Mouse (Mus musculus) spleen, adult 2 months (tissue): ENCODE data around the gene Cldn3.

ENCODE experiments used
- CTCF ChIP-seq: fragments of 200-500 bp; IDR thresholded peaks from 2 replicates; pipeline ENCODE4 v1.5.1; 2011; ENCODE audit warnings: mild to moderate bottlenecking, inconsistent platforms; ENCODE audit not compliant: insufficient read depth, insufficient read length, insufficient replicate concordance; ENCODE audit errors: extremely low read depth
- POLR2A ChIP-seq: fragments of 200-500 bp; IDR thresholded peaks from 2 replicates; pipeline ENCODE4 v1.6.1; 2011; ENCODE audit warnings: low read depth, low read length, inconsistent platforms

DNA sequence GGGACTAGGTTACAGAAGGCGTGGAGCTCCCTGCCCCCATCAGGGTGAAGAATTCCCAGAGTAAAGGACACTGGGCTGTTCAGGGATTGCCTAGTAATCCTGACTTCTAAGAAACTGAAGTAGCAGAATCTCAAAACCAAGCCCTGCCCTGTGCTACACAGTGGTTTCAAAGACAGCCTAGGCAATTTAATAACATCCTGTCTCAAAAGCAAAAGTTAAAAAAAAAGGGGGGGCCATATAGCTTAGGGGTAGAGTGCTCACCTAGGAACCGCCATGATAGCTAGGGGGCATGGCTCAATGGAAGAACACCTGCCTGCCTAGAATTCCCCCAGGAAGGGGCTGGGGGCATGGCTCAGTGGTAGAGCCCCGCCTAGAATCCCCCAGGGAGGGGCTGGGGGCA is 46.9 kb upstream of the Cldn3 start:
- no peak for TF ChIP-seq CTCF
- no peak for TF ChIP-seq POLR2A
